Mouse (Mus musculus) lung, embryonic 15.5 days (tissue): ENCODE data around the gene Mrps36. TPM values are rescaled to one million over a fixed set of nuclear protein-coding genes. Genes with fewer than 3 reads are reported as not detected.
"Not testable (repeated sequence)": the region's sequence is repeated elsewhere in the genome, so short reads cannot be mapped to it uniquely, and the experiment has no call there.

Source experiments
- ATAC-seq: fragments of 200-750 bp; cut with Nextera tagmentation; 2 replicates; pipeline ENCODE4 v1.8.0; 2017; ENCODE audit warnings: moderate number of reproducible peaks, borderline replicate concordance; ENCODE audit not compliant: low FRiP score, low TSS enrichment; ENCODE audit errors: extremely low read depth
- H3K27ac ChIP-seq: fragments of 300-500 bp; sonication (generic); 2 replicates; pipeline ENCODE4 v1.5.1; 2015; ENCODE audit warnings: moderate library complexity, mild to moderate bottlenecking, inconsistent platforms
- H3K27me3 ChIP-seq: fragments of 300-500 bp; sonication (generic); 2 replicates; pipeline ENCODE4 v1.6.1; 2015; ENCODE audit warnings: inconsistent platforms
- H3K36me3 ChIP-seq: fragments of 300-500 bp; sonication (generic); 2 replicates; pipeline ENCODE4 v1.6.1; 2015; ENCODE audit warnings: inconsistent platforms
- H3K4me1 ChIP-seq: fragments of 300-500 bp; sonication (generic); 2 replicates; pipeline ENCODE4 v1.6.1; 2015; ENCODE audit warnings: inconsistent platforms
- H3K4me2 ChIP-seq: fragments of 300-500 bp; sonication (generic); 2 replicates; pipeline ENCODE4 v1.6.1; 2015; ENCODE audit warnings: inconsistent platforms, mild to moderate bottlenecking, moderate library complexity
- H3K4me3 ChIP-seq: fragments of 300-500 bp; sonication (generic); 2 replicates; pipeline ENCODE4 v1.5.1; 2015; ENCODE audit warnings: mild to moderate bottlenecking, inconsistent platforms
- H3K9ac ChIP-seq: fragments of 300-500 bp; sonication (generic); 2 replicates; pipeline ENCODE4 v1.6.1; 2015; ENCODE audit warnings: inconsistent platforms
- H3K9me3 ChIP-seq: fragments of 300-500 bp; sonication (generic); 2 replicates; pipeline ENCODE4 v1.6.1; 2016; ENCODE audit warnings: inconsistent platforms
- WGBS: fragments of 180-500 bp; shearing (Covaris S2); methylation state at CpG from one replicate; pipeline ENCODE4 v1.1.7; 2015; 5-methylcytosine and 5-hydroxymethylcytosine counted together
- polyA plus RNA-seq: library from polyadenylated mRNA; unstranded; fragments of >200 nt; fragmentation: Nextera tagmentation; extraction: Ambion mirVana; gene quantifications from 2 replicates; pipeline ENCODE4 v1.2.1, GENCODE M21; 2015

Mrps36 gene
- polyA plus RNA-seq, result 167 and 169 TPM in 2 replicates

DNA sequence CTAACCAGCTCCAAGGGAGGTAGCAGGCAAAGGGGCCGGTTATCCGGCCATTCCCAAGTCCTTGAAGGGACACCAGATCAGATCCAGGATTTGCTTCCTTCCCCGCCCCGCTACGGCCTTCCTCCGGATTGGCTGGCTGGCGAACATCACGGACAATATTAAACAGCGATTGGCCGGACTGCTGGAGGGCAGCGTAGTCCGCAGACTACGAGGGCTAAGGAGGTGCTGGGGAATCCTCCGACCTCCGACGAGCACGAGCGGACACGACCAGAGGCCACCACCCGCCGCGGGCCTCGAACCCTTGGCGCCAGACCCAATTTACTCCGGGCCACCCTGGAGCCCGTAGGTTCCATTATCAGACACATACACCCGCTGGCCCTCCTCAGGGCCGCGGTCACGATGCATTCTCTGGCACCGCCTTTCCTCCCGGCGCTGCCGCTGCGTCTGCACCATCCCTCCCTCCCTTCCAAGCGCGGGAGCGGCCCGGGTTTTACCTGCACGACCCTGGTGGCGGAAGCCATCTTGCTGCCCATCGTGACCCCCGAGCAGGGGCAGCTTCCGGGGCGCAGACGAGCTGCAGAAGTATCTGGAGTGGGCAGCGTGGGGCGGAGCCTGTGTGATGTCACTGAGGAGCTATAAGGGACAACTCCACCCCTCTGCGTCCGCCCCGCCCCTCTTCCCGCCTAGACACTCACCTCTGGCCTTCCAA, at the start of gene Mrps36:
Gene Mrps36, minus strand, starts transcription at position 624 of the 709 bp plus-strand sequence.
- peak within 1 kb of the TSS; percentile 66 for H3K4me2 ChIP-seq
- H3K4me1 ChIP-seq, result peaks cover 12% of the 10 kb centered on the region
- no peaks in the 10 kb centered on the region for H3K9me3 ChIP-seq
- no peaks in the 10 kb centered on the region for H3K27me3 ChIP-seq
- H3K9ac ChIP-seq, result peak within 1 kb of the TSS; percentile 75
- under 1% methylated on average over 46 of the region's 52 CpGs for WGBS
- no peaks in the 10 kb centered on the region for H3K36me3 ChIP-seq
- H3K27ac ChIP-seq, result peak within 1 kb of the TSS; percentile 96
- peak within 1 kb of the TSS; percentile 79 for H3K4me3 ChIP-seq
- peak; percentile 98 for ATAC-seq

DNA sequence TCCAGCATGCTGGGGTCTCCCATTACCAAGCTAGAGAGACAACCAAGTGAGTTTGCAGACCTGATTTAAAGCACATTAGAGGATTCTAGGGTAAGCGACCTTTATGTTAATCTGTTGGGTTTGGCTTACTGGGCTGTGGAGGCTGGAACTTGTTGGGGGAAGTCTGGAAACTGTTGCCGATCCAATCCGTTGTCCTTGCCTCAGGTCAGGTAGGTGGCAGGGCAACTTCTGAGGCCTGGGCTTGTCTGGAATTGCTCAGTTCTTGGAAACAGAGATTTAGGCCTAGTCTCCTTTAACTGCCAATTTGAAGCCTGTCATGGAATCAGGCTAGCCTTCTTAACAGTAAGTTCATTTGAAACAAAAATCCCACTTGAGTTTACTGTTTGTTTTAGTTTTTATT, 44.6 kb upstream of the Mrps36 start:
- Histone ChIP-seq H3K36me3 (no peaks in the 10 kb centered on the region), H3K27ac (no peak overlapping the region), H3K27me3 (no peaks in the 10 kb centered on the region), H3K9me3 (no peaks in the 10 kb centered on the region), H3K4me3 (no peak overlapping the region), H3K4me2 (no peak overlapping the region), H3K9ac (no peak overlapping the region), H3K4me1 (peaks cover 11% of the 10 kb centered on the region)
- ATAC-seq, result no peak
- WGBS, result 81% methylated on average over 3 of the region's 3 CpGs

DNA sequence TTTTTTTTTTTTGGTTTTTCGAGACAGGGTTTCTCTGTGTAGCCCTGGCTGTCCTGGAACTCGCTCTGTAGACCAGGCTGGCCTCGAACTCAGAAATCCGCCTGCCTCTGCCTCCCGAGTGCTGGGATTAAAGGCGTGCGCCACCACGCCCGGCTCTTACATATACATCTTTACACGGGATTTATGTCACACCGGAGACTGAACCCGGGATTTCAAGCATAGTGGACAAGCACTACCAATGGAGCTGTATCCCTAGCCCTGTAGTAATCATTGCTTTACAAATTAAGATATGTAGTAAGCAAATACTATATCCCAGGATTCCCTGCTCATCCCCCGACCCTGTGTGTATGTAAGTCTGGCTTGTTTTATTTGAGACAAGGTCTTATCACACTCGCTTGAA, 43.6 kb upstream of the Mrps36 start:
- H3K27ac ChIP-seq, H3K9ac ChIP-seq, H3K36me3 ChIP-seq, H3K27me3 ChIP-seq, H3K4me2 ChIP-seq, H3K4me3 ChIP-seq, H3K9me3 ChIP-seq, ATAC-seq: not testable (repeated sequence)
- peaks cover 19% of the 10 kb centered on the region for H3K4me1 ChIP-seq
- WGBS, result 90% methylated on average over 12 of the region's 14 CpGs

DNA sequence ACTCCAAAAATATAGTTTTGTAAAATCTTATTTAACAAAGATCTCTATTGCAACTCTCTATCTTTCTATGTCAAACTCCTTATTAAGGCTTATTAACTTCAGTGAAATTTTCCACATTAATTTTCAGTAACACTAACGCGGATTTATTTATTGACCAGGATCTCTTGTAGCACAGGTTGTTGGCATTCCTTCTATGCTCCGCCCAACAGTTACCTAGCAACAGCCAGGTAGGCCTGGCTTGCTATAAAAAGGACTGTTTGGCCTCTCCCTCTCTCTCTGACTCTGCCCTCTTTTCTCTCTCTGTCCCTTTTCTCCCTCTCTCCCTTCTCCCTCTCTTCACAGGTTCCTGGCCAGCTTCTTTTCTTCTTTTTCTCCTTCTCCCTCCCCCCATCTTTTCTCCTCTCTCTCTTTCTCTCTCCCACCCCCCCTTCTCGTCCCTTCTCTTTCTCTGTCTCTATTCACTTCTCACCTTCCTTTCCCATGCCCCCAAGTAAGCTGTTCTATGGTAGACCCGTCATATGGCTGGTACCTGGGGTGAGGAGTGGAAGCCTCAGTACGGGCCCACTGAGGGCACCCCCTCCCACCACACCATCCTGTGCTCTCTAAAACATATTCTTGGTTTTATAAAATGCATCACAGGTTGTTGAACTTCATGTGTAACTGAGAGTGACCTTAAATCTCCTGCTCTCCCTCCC, 43.0 kb upstream of the Mrps36 start:
- WGBS, result 58% methylated on average over 6 of the region's 6 CpGs
- ATAC-seq, result no peak

DNA sequence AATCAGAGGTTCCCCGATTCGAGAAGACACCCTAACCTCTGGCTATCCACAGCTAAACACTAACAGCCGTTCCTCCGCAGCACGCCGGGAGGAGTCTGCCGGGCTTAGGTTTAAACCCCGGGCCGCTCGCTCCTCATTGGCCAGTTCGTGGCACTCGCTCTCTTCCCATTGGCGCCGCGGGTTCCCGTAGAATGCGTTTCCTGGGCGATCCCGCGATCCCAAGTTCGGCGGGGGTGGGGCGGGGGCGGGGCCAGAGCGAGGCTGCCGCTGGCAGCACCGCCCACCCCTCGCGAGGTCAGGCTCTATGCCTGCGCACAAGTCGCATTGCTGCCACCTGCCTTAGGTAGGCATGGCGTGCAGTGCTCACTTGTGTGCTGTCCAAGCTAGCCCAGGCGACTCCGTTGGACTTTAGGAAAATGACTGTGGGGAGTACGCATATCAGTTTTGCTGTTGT, 42.0 kb upstream of the Mrps36 start, which contains the start of gene Ccnb1:
Gene Ccnb1, minus strand, starts transcription at position 157 of the 454 bp plus-strand sequence.
- peak within 1 kb of the TSS; percentile 44 for H3K27ac ChIP-seq
- H3K9me3 ChIP-seq, result no peaks in the 10 kb centered on the region
- peak within 1 kb of the TSS; percentile 88 for H3K9ac ChIP-seq
- 1% methylated on average over 35 of the region's 35 CpGs for WGBS
- H3K4me2 ChIP-seq, result peak within 1 kb of the TSS; percentile 73
- no peaks in the 10 kb centered on the region for H3K27me3 ChIP-seq
- peak within 1 kb of the TSS; percentile 90 for H3K4me3 ChIP-seq
- peaks cover 20% of the 10 kb centered on the region for H3K36me3 ChIP-seq
- peak; percentile 98 for ATAC-seq
- peaks cover 19% of the 10 kb centered on the region for H3K4me1 ChIP-seq

More for the DNA sequence above, 43.0 kb upstream of the Mrps36 start:
- Histone ChIP-seq H3K9me3 (no peaks in the 10 kb centered on the region), H3K27me3 (no peaks in the 10 kb centered on the region), H3K36me3 (peaks cover 10% of the 10 kb centered on the region), H3K27ac (no peak overlapping the region), H3K9ac (no peak overlapping the region), H3K4me1 (peaks cover 19% of the 10 kb centered on the region), H3K4me2 (no peak overlapping the region), H3K4me3 (no peak overlapping the region)

DNA sequence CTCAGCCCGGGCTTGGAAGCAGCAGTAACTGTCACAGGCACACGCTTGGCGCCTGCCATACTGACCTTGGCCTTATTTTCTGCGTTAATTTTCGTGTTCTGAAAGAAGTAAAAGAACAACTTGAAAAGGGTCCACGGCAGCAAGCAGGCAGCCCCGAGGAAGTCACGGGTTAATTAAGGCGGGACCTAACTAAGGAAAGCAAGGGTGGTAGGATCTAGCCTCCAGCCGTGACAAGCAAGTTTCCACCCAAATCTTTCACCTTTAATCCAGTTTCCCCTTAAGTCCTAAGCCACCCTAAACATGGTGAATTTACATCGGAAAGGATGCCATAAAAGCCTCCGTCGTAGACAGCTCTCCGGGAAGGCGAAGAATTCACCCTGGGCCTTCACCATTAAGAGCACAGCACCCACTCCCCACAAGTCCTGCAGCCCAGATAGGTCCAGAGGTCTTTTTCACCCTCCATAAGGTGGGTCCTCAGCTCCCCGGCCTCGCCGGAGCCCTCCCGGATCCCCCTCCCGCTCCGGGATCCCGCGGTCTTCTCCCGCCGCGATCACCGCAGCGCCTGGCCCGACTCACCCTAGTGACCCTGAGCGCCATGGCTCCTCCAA, 41.5 kb upstream of the Mrps36 start:
- H3K27me3 ChIP-seq, result no peaks in the 10 kb centered on the region
- peak overlapping the region; percentile 73 for H3K4me2 ChIP-seq
- peak overlapping the region; percentile 88 for H3K9ac ChIP-seq
- 0% methylated on average over 30 of the region's 30 CpGs for WGBS
- peaks cover 19% of the 10 kb centered on the region for H3K4me1 ChIP-seq
- peak overlapping the region; percentile 44 for H3K27ac ChIP-seq
- H3K9me3 ChIP-seq, result no peaks in the 10 kb centered on the region
- peak; percentile 44; the same call in 1 of the 2 replicates for ATAC-seq
- peak overlapping the region; percentile 90 for H3K4me3 ChIP-seq
- peaks cover 24% of the 10 kb centered on the region for H3K36me3 ChIP-seq

DNA sequence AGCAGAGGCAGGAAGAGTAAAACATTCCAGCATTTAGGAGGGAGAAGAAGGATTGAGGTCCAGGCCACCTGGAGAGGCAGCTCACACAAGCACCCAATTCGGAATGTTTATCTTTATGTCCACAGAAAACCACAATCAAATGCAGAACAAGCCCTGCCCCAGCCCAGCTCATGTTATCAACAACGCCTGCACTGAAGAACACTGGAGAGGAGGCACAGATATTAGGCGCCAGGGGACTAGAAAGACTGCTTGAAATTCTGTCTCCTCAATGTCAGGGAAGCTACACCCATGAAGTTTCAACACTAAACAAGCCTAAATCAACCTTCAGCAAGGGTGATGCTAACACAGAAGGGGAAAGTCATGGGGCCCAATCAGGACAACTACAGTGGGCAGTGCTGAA, 33.0 kb upstream of the Mrps36 start:
- Histone ChIP-seq H3K27ac (no peak overlapping the region), H3K4me3 (no peak overlapping the region), H3K27me3 (no peaks in the 10 kb centered on the region), H3K4me2 (no peak overlapping the region), H3K9me3 (no peaks in the 10 kb centered on the region), H3K4me1 (peaks cover 21% of the 10 kb centered on the region), H3K9ac (no peak overlapping the region), H3K36me3 (peaks cover 27% of the 10 kb centered on the region)
- WGBS, result 75% methylated on average over 3 of the region's 3 CpGs
- no peak for ATAC-seq

DNA sequence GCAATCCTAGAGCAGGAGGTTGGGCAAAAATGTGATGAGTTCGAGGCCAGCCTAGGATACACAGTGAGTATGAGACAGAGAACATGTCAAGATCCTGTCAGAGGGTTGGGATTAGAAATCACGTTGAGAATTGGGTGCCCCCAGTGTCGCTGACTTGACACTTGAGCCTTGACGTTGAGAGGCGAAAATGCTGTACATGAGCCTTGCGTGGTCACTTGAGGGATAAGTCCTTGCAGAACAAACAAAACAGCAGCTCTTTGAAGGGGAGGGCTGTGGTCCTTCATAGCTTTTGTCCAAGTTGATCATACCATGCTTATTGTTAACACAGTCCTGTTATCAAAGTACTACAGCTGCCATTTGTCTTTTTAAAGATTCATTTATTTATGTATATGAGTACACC, 32.3 kb upstream of the Mrps36 start:
- no peak overlapping the region for H3K9ac ChIP-seq
- no peaks in the 10 kb centered on the region for H3K9me3 ChIP-seq
- peaks cover 27% of the 10 kb centered on the region for H3K36me3 ChIP-seq
- no peak overlapping the region for H3K27ac ChIP-seq
- H3K27me3 ChIP-seq, result no peaks in the 10 kb centered on the region
- H3K4me2 ChIP-seq, result 0 out of 2 replicates have a peak overlapping the region, but pooled peaks have one; percentile 87
- peaks cover 21% of the 10 kb centered on the region for H3K4me1 ChIP-seq
- ATAC-seq, result no peak
- no peak overlapping the region for H3K4me3 ChIP-seq
- WGBS, result 55% methylated on average over 6 of the region's 6 CpGs

DNA sequence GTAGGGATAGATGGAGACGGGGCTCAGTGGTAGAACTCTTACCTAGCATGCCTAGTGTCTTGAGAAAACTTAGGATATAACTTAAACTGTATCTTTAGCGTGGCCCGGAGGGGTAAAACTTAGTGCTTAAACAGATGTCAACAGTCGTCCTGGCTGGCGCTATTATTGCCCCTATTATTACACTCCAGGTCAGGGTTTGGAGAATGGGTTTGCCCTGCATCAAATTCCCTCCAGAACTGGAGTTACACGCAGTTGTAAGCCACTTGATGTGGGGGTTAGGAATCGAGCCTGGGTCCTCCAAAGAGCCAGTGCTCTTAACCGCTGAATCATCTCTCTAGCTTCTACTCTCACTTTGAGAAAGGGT, 31.6 kb upstream of the Mrps36 start:
- 7% methylated on average over 8 of the region's 8 CpGs for WGBS
- peak overlapping the region; percentile 87 for H3K4me2 ChIP-seq
- no peaks in the 10 kb centered on the region for H3K27me3 ChIP-seq
- peak overlapping the region; percentile 8 for H3K27ac ChIP-seq
- peak overlapping the region; percentile 80; the same call in 1 of the 2 replicates for H3K9ac ChIP-seq
- H3K36me3 ChIP-seq, result peaks cover 28% of the 10 kb centered on the region
- H3K4me1 ChIP-seq, result peaks cover 21% of the 10 kb centered on the region
- peak; percentile 7; the same call in 1 of the 2 replicates for ATAC-seq
- no peaks in the 10 kb centered on the region for H3K9me3 ChIP-seq
- peak overlapping the region; percentile 94 for H3K4me3 ChIP-seq

DNA sequence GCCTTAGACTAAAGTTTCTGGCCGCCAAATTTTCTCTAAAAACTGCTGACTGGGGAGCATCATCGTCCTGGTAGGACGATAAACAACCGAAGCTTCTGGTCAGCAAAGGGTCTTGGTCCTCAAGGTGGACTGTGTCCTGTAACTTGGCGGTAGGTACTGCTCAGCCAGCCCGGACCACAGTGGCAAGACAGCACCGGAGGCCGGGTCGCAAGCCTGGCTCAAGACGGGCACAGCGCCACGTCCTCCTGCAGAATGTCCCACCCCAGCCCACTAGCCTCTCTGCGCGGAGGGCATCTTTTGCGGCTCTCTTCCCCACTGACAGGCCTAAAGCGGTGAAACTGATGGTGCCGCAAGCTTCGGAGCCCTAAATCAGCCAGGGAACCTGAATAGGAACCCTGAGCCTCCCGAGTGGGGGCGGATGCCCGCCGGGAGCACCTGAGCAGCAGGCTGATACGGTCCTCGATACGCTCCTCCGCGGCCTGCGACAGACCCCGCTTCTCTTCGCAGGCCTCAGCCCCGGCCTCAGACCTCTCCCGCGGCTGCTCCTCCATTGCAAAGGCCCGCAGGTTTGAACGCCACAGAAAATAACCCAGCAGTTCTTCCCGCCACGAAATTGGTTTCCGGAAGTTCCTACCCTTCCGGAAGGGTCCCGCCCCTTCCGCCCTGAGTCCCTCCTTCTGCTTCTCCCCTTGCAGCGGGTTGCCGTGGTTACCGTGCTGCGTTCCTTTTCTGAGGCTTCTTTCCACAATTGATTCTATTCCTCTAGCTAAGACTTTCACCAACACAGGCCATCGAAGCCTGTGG, 31.0 kb upstream of the Mrps36 start, which contains the start of gene Cenph:
Gene Cenph, minus strand, starts transcription at position 648 of the 804 bp plus-strand sequence.
- H3K4me2 ChIP-seq, result peak within 1 kb of the TSS; percentile 87
- H3K4me3 ChIP-seq, result peak within 1 kb of the TSS; percentile 94
- H3K9ac ChIP-seq, result peak within 1 kb of the TSS; percentile 80
- WGBS, result under 1% methylated on average over 46 of the region's 46 CpGs
- no peaks in the 10 kb centered on the region for H3K27me3 ChIP-seq
- peak; percentile 93 for ATAC-seq
- peaks cover 21% of the 10 kb centered on the region for H3K4me1 ChIP-seq
- H3K9me3 ChIP-seq, result no peaks in the 10 kb centered on the region
- H3K36me3 ChIP-seq, result peaks cover 28% of the 10 kb centered on the region
- peak within 1 kb of the TSS; percentile 57 for H3K27ac ChIP-seq

DNA sequence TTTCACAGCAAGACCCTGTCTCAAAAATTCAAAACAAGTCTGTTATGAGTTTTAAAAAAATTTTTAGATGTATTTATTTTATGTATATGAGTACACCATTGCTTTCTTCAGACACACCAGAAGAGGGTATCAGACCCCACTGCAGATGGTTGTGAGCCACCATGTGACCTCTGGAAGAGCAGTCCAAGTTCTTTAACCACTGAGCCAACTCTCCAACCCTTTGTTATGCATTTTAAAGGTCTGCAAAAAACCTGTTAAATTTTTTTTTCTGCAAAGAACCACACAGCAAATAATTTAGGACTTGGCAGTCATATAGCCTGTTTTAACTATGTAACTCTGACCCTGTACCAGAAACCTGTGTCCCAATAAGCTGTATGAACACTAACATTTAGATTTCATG, 30.2 kb upstream of the Mrps36 start:
- peak overlapping the region; percentile 80 for H3K9ac ChIP-seq
- H3K36me3 ChIP-seq, result peaks cover 28% of the 10 kb centered on the region
- peak overlapping the region; percentile 94 for H3K4me3 ChIP-seq
- no peak overlapping the region for H3K27ac ChIP-seq
- peaks cover 21% of the 10 kb centered on the region for H3K4me1 ChIP-seq
- no peak for ATAC-seq
- H3K4me2 ChIP-seq, result peak overlapping the region; percentile 87
- no peaks in the 10 kb centered on the region for H3K9me3 ChIP-seq
- H3K27me3 ChIP-seq, result no peaks in the 10 kb centered on the region
